8 mouse cellular contexts compared by ENCODE assay signal in genomic region chr10:80676198-80676928, GRCm38 (mm10). TPM values are rescaled to one million over a fixed set of nuclear protein-coding genes. Genes with fewer than 3 reads are reported as not detected.
DNase-seq lines count a peak whose midpoint lies in the region; ATAC-seq lines count a peak whose summit lies in the region.

No protein-coding gene starts in this region.

- H3K4me1 ChIP-seq in hindbrain, embryonic 12.5 days: peaks cover 68% of the 10 kb centered on the region

- peak overlapping the region; percentile 97 for H3K9ac ChIP-seq in hindbrain, embryonic 12.5 days

- peak; percentile 100 for DNase-seq in Muller cell, postnatal 12 days (ENCODE audit: inconsistent ontology term)
- peak; percentile 100 for DNase-seq in cerebellum, adult 9-11 months
- peak; percentile 99 for DNase-seq in frontal cortex, adult 2 months (ENCODE audit: extremely low spot score in 1 of 2, low spot score in 1 of 2)
- peak; percentile 98 to 99 for DNase-seq in layer of hippocampus, postnatal 14 days (ENCODE audit: low spot score in 2 of 2)
- peak; percentile 100 for DNase-seq in lung, postnatal 14 days
- DNase-seq in retina, adult 2 months (ENCODE audit: low read depth, low spot score): peak; percentile 98
- peak; percentile 99 to 100 for DNase-seq in thymus, postnatal 36 days

- no peaks in the 10 kb centered on the region for H3K27me3 ChIP-seq in hindbrain, embryonic 12.5 days

- peaks cover 7% of the 10 kb centered on the region; the same call in 1 of the 2 replicates for H3K36me3 ChIP-seq in hindbrain, embryonic 12.5 days

- H3K9me3 ChIP-seq in hindbrain, embryonic 12.5 days (replicated peaks): no peaks in the 10 kb centered on the region

- H3K4me3 ChIP-seq in hindbrain, embryonic 12.5 days: peak overlapping the region; percentile 72

- peak overlapping the region; percentile 97 for H3K27ac ChIP-seq in hindbrain, embryonic 12.5 days

- WGBS in hindbrain, embryonic 12.5 days: 0% methylated on average over 57 of the region's 78 CpGs

- peak overlapping the region; percentile 96 for H3K4me2 ChIP-seq in hindbrain, embryonic 12.5 days (replicated peaks)

- peak; percentile 92 for ATAC-seq in hindbrain, embryonic 12.5 days (ENCODE audit: low FRiP score)

RNA-seq across cellular contexts. Expression of gene Mknk2, which starts 1.5 kb away (rescaled TPM):
- 43.8 and 51.6 TPM in 2 replicates for polyA plus RNA-seq in frontal cortex, adult 2 months (2012; rRNA removed)
- polyA plus RNA-seq in hindbrain, embryonic 12.5 days (2016; fragmentation: Nextera tagmentation; extraction: Ambion mirVana): 88.1 and 90.3 TPM in 2 replicates
- 10 to 100 TPM; 50.5 to 51.5 TPM for total RNA-seq in layer of hippocampus, postnatal 14 days (2021)

RNA-seq across cellular contexts. Expression of gene Btbd2, which starts 19.5 kb away (rescaled TPM):
- 108 and 109 TPM in 2 replicates for polyA plus RNA-seq in frontal cortex, adult 2 months (2012; rRNA removed)
- polyA plus RNA-seq in hindbrain, embryonic 12.5 days (2016; fragmentation: Nextera tagmentation; extraction: Ambion mirVana): 87.8 and 96.4 TPM in 2 replicates
- total RNA-seq in layer of hippocampus, postnatal 14 days (2021): 10 to 100 TPM; 90.2 to 94.4 TPM

RNA-seq across cellular contexts. Expression of gene Mob3a, which starts 25.4 kb away (rescaled TPM):
- polyA plus RNA-seq in frontal cortex, adult 2 months (2012; rRNA removed): 9.1 and 10.6 TPM in 2 replicates
- 56.5 and 62.9 TPM in 2 replicates for polyA plus RNA-seq in hindbrain, embryonic 12.5 days (2016; fragmentation: Nextera tagmentation; extraction: Ambion mirVana)
- total RNA-seq in layer of hippocampus, postnatal 14 days (2021): 10 to 100 TPM; 16.1 to 19.0 TPM

RNA-seq across cellular contexts. Expression of gene Izumo4, which starts 25.6 kb away (rescaled TPM):
- polyA plus RNA-seq in frontal cortex, adult 2 months (2012; rRNA removed): 99.6 and 108 TPM in 2 replicates
- 27.1 and 30.5 TPM in 2 replicates for polyA plus RNA-seq in hindbrain, embryonic 12.5 days (2016; fragmentation: Nextera tagmentation; extraction: Ambion mirVana)
- total RNA-seq in layer of hippocampus, postnatal 14 days (2021): 10 to 100 TPM; 44.8 to 54.7 TPM

RNA-seq across cellular contexts. Expression of gene Csnk1g2, which starts 53.7 kb away (rescaled TPM):
- polyA plus RNA-seq in frontal cortex, adult 2 months (2012; rRNA removed): 252 and 270 TPM in 2 replicates
- polyA plus RNA-seq in hindbrain, embryonic 12.5 days (2016; fragmentation: Nextera tagmentation; extraction: Ambion mirVana): 190 and 192 TPM in 2 replicates
- total RNA-seq in layer of hippocampus, postnatal 14 days (2021): 100 to 1,000 TPM; 176 to 180 TPM

Comparison
In these comparisons a context has a peak if more than half of its experiments do, and no peak if none do; other contexts are left out.
1. Peak in every context shown above with its lines: DNase-seq, ATAC-seq, H3K4me3 ChIP-seq and H3K27ac ChIP-seq.